Mouse (Mus musculus): ENCODE measurements at regions not wholly inside any gene's neighbourhood (a gene's known extent, or its start where the extent isn't known, plus 50 kb on each side); places are given as distances from the start of the nearest gene placed in this dataset.

GRCm38 (mm10) chr11:114482070-114482469, 186.3 kb upstream of the Rpl38 start:
- H3K4me1 ChIP-seq (replicated peaks): peaks cover 28% of the 10 kb centered on the region
- no peak overlapping the region for H3K9ac ChIP-seq
- H3K9me3 ChIP-seq: no peaks in the 10 kb centered on the region
- H3K27me3 ChIP-seq: 0 out of 2 replicates have a peak, but pooled peaks cover 5% of the 10 kb centered on the region
- no peak overlapping the region for H3K27ac ChIP-seq
- no peaks in the 10 kb centered on the region for H3K36me3 ChIP-seq
- H3K4me2 ChIP-seq: no peak overlapping the region
- WGBS: 74% methylated on average over 10 of the region's 10 CpGs
- no peak overlapping the region for H3K4me3 ChIP-seq
- ATAC-seq (ENCODE audit: low FRiP score): no peak

GRCm38 (mm10) chr11:114481037-114481436, 187.3 kb upstream of the Rpl38 start:
- 67% methylated on average over 7 of the region's 7 CpGs for WGBS
- Histone ChIP-seq H3K4me3 (no peak overlapping the region), H3K36me3 (no peaks in the 10 kb centered on the region), H3K27me3 (0 out of 2 replicates have a peak, but pooled peaks cover 5% of the 10 kb centered on the region), H3K9me3 (no peaks in the 10 kb centered on the region), H3K9ac (no peak overlapping the region), H3K27ac (no peak overlapping the region), H3K4me2 (no peak overlapping the region), H3K4me1 (replicated peaks) (peaks cover 18% of the 10 kb centered on the region)
- ATAC-seq (ENCODE audit: low FRiP score): no peak

GRCm38 (mm10) chr11:114480119-114480540, 188.2 kb upstream of the Rpl38 start:
- Histone ChIP-seq H3K27me3 (0 out of 2 replicates have a peak, but pooled peaks cover 5% of the 10 kb centered on the region), H3K4me1 (replicated peaks) (peaks cover 25% of the 10 kb centered on the region), H3K9ac (no peak overlapping the region), H3K4me3 (no peak overlapping the region), H3K27ac (no peak overlapping the region), H3K9me3 (no peaks in the 10 kb centered on the region), H3K36me3 (no peaks in the 10 kb centered on the region), H3K4me2 (no peak overlapping the region)
- no peak for ATAC-seq (ENCODE audit: low FRiP score)
- 81% methylated on average over 8 of the region's 8 CpGs for WGBS

- H3K9ac ChIP-seq: no peak overlapping the region
- no peak overlapping the region for H3K27ac ChIP-seq
- ATAC-seq (ENCODE audit: low FRiP score): no peak
- no peaks in the 10 kb centered on the region for H3K9me3 ChIP-seq
- 12% methylated on average over 7 of the region's 7 CpGs for WGBS
- no peaks in the 10 kb centered on the region for H3K36me3 ChIP-seq
- 0 out of 2 replicates have a peak, but pooled peaks cover 5% of the 10 kb centered on the region for H3K27me3 ChIP-seq
- peaks cover 11% of the 10 kb centered on the region for H3K4me1 ChIP-seq (replicated peaks)
- no peak overlapping the region for H3K4me3 ChIP-seq
- no peak overlapping the region for H3K4me2 ChIP-seq
These were observed 189.6 kb upstream of the Rpl38 start for GRCm38 (mm10) chr11:114478736-114479135.

- Histone ChIP-seq H3K9me3 (no peaks in the 10 kb centered on the region), H3K27me3 (0 out of 2 replicates have a peak, but pooled peaks cover 5% of the 10 kb centered on the region), H3K4me1 (replicated peaks) (peaks cover 23% of the 10 kb centered on the region), H3K9ac (no peak overlapping the region), H3K4me3 (no peak overlapping the region), H3K27ac (no peak overlapping the region), H3K4me2 (no peak overlapping the region), H3K36me3 (no peaks in the 10 kb centered on the region)
- ATAC-seq (ENCODE audit: low FRiP score): no peak
- 65% methylated on average over 3 of the region's 3 CpGs for WGBS
These were observed 191.0 kb upstream of the Rpl38 start for GRCm38 (mm10) chr11:114477365-114477764.

- ATAC-seq (ENCODE audit: low FRiP score): peak; percentile 64
- Histone ChIP-seq H3K9ac (no peak overlapping the region), H3K4me1 (replicated peaks) (peaks cover 48% of the 10 kb centered on the region)
These were observed 195.6 kb upstream of the Rpl38 start for GRCm38 (mm10) chr11:114472501-114473260.

GRCm38 (mm10) chr11:114468394-114468793, 199.9 kb upstream of the Rpl38 start:
- H3K9ac ChIP-seq: no peak overlapping the region
- WGBS: 3% methylated on average over 8 of the region's 8 CpGs

More at GRCm38 (mm10) chr11:114472501-114473260, 195.6 kb upstream of the Rpl38 start:
- peak overlapping the region; percentile 31 for H3K4me2 ChIP-seq
- no peaks in the 10 kb centered on the region for H3K9me3 ChIP-seq
- 6% methylated on average over 22 of the region's 22 CpGs for WGBS
- H3K27ac ChIP-seq: peak overlapping the region; percentile 81
- no peaks in the 10 kb centered on the region for H3K36me3 ChIP-seq
- H3K4me3 ChIP-seq: no peak overlapping the region
- no peaks in the 10 kb centered on the region for H3K27me3 ChIP-seq

GRCm38 (mm10) chr11:114467803-114468202, 200.5 kb upstream of the Rpl38 start:
- H3K27ac ChIP-seq: peak overlapping the region; percentile 74
- ATAC-seq (ENCODE audit: low FRiP score): peak; percentile 70
- no peaks in the 10 kb centered on the region for H3K9me3 ChIP-seq
- 8% methylated on average over 8 of the region's 8 CpGs for WGBS
- peaks cover 20% of the 10 kb centered on the region; the same call in 1 of the 2 replicates for H3K27me3 ChIP-seq
- H3K4me1 ChIP-seq (replicated peaks): peaks cover 64% of the 10 kb centered on the region
- H3K9ac ChIP-seq: no peak overlapping the region
- H3K4me2 ChIP-seq: peak overlapping the region; percentile 14; the same call in 1 of the 2 replicates
- no peaks in the 10 kb centered on the region for H3K36me3 ChIP-seq
- H3K4me3 ChIP-seq: no peak overlapping the region

More at GRCm38 (mm10) chr11:114468394-114468793, 199.9 kb upstream of the Rpl38 start:
- H3K4me2 ChIP-seq: no peak overlapping the region
- H3K4me3 ChIP-seq: no peak overlapping the region
- 0 out of 2 replicates have a peak, but pooled peaks have one; percentile 18 for ATAC-seq (ENCODE audit: low FRiP score)
- H3K27ac ChIP-seq: peak overlapping the region; percentile 74
- peaks cover 20% of the 10 kb centered on the region; the same call in 1 of the 2 replicates for H3K27me3 ChIP-seq
- H3K4me1 ChIP-seq (replicated peaks): peaks cover 70% of the 10 kb centered on the region
- H3K36me3 ChIP-seq: no peaks in the 10 kb centered on the region
- no peaks in the 10 kb centered on the region for H3K9me3 ChIP-seq

- H3K36me3 ChIP-seq: no peaks in the 10 kb centered on the region
- peak overlapping the region; percentile 80 for H3K27ac ChIP-seq
- WGBS: 34% methylated on average over 5 of the region's 5 CpGs
- no peak; the same call in 1 of the 2 replicates for ATAC-seq (ENCODE audit: low FRiP score)
- H3K9ac ChIP-seq: no peak overlapping the region
- H3K9me3 ChIP-seq: no peaks in the 10 kb centered on the region
- peaks cover 20% of the 10 kb centered on the region; the same call in 1 of the 2 replicates for H3K27me3 ChIP-seq
- H3K4me2 ChIP-seq: no peak overlapping the region
- no peak overlapping the region for H3K4me3 ChIP-seq
- peaks cover 52% of the 10 kb centered on the region for H3K4me1 ChIP-seq (replicated peaks)
These were observed 202.8 kb upstream of the Rpl38 start for GRCm38 (mm10) chr11:114465486-114465885.

- H3K4me1 ChIP-seq (replicated peaks): peaks cover 34% of the 10 kb centered on the region
- WGBS: 36% methylated on average over 6 of the region's 6 CpGs
These were observed 205.5 kb upstream of the Rpl38 start for GRCm38 (mm10) chr11:114462755-114463374.

GRCm38 (mm10) chr11:114454876-114455330, 213.4 kb upstream of the Rpl38 start:
- Histone ChIP-seq H3K27me3 (no peaks in the 10 kb centered on the region), H3K4me2 (no peak overlapping the region), H3K9me3 (no peaks in the 10 kb centered on the region), H3K27ac (no peak overlapping the region), H3K4me1 (replicated peaks) (peaks cover 9% of the 10 kb centered on the region; the same call in 1 of the 2 replicates), H3K4me3 (no peak overlapping the region), H3K36me3 (no peaks in the 10 kb centered on the region), H3K9ac (no peak overlapping the region)
- 52% methylated on average over 12 of the region's 12 CpGs for WGBS
- 0 out of 2 replicates have a peak, but pooled peaks have one; percentile 57 for ATAC-seq (ENCODE audit: low FRiP score)

More at GRCm38 (mm10) chr11:114462755-114463374, 205.5 kb upstream of the Rpl38 start:
- H3K27me3 ChIP-seq: peaks cover 20% of the 10 kb centered on the region; the same call in 1 of the 2 replicates
- no peak overlapping the region for H3K4me2 ChIP-seq
- no peak overlapping the region for H3K4me3 ChIP-seq
- no peak overlapping the region for H3K9ac ChIP-seq
- no peak overlapping the region for H3K27ac ChIP-seq
- no peaks in the 10 kb centered on the region for H3K36me3 ChIP-seq
- no peaks in the 10 kb centered on the region for H3K9me3 ChIP-seq
- no peak for ATAC-seq (ENCODE audit: low FRiP score)

GRCm38 (mm10) chr11:114448776-114449401, 219.4 kb upstream of the Rpl38 start:
- 46% methylated on average over 13 of the region's 13 CpGs for WGBS
- Histone ChIP-seq H3K4me1 (replicated peaks) (peaks cover 45% of the 10 kb centered on the region), H3K9ac (no peak overlapping the region), H3K4me2 (no peak overlapping the region), H3K27me3 (no peaks in the 10 kb centered on the region), H3K27ac (no peak overlapping the region), H3K9me3 (no peaks in the 10 kb centered on the region), H3K36me3 (no peaks in the 10 kb centered on the region), H3K4me3 (no peak overlapping the region)
- ATAC-seq (ENCODE audit: low FRiP score): no peak
